Mouse (Mus musculus): Measurements from ENCODE around the gene Sema4d.

Gene Sema4d

GRCm38 (mm10) chr13:51720556-51720955 lies 73.0 kb downstream of the Sema4d start:
- DNase-seq, result no peak

DNA sequence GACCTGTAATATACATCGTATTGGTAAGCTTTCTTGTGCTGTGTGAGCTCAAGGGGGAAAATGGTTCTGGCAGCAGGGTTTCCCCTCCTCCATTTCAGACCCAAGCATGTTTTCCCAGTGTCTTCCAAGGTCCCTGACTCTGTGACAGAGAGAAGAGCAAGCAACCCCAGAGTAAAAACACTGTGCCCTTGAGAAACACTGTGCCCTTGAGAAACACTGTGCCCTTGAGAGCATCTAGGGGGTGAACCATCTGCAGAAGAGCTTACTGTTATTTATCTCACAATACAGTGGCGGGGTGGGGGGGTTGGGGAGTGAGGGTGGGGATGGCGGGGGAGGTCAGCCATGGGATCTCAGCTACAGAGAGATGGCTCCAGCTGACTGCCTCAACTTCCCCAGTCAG lies 74.3 kb downstream of the Sema4d start:
- DNase-seq, result no peak

DNA sequence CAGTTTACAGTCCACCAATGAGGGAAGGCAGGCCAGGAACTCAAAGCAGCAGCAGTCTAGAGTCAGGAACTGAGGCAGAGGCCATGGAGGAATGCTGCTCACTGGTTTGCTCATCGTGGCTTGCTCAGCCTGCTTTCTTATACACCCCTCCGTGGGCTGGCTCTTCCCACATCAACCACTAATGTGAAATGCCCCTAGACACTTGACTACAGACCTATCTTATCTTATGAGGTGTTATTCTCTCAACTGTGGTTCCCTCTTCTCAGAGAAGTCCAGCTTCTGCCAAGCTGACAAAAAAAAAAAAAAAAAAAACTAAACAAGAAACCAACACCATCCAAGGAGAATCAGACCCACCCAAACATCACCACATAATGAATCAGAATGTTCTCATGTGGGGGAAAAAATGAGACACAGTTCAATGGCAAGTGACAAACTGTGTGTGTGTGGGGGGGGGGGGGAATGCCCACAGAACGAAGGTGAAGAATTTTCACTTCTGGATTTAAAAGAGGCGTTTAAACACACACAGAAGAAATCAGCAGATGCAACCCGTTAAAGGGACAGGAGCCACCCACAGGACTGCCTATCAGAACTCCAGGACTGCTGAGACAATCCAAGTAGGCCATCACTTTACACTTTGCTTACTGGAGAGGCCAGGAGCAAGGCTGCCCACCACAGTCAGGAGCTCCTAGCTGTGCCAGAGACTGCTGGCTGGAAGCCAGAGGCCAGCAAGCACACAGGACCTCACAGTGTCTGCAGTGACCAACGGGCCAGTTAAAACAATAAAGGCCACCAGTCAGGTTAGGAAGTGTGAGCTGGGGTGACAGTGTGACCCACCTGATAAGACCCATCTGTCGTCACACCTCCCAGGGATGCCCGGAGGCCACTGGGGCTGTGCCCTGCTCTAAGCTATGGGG lies 76.9 kb downstream of the Sema4d start:
- no peak for DNase-seq

GRCm38 (mm10) chr13:51712022-51712421 lies 81.5 kb downstream of the Sema4d start:
- DNase-seq, result no peak

GRCm38 (mm10) chr13:51710738-51711137 lies 82.8 kb downstream of the Sema4d start:
- DNase-seq, result no peak

DNA sequence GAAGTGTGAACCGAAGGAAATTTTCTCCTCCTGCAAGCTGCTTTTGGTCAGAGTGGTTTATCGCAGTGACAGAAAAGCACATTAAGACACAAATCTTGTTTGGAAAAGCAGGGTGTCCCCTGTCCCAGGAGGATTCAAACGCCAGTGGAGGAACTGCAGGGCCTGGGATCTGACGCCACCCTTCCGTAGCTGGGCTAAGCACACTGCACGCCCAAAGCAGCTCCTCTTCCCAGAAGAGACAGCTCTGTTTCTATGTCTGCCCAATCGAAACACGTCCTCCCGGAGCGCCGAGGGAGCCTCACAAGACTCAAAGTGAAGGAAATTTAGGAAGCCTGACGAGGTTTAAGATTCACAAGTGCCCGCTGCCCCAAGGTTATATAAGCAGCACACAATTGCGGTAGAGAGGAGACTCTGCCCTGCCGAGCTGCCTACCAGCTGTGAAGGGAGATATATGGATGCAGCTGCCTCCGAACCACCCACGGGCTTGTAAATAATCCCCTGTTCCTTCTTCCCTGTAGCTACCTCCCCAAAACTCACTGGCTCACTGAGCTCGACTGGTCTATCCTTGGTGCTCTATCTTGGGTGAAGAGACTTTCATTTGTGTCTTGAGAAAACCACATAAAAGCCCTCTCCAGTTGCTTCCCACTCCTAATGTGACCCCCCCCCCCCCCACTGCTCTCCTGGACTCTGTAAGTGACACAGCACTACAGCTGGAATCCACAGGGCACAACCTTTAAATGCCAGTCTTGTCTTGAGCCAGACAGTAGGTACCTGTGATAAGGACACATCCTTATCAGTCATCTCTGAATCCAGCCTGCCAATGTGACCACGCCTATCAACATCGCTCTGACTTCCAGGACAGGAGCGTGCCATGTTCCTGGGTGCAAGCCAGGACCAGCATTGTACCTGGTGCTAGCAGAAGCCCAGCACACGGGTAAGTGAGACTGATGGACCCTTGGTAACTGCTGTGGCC lies 87.4 kb downstream of the Sema4d start:
- DNase-seq, result no peak

- DNase-seq, result no peak
These were observed 89.7 kb downstream of the Sema4d start for GRCm38 (mm10) chr13:51703893-51704292.

DNA sequence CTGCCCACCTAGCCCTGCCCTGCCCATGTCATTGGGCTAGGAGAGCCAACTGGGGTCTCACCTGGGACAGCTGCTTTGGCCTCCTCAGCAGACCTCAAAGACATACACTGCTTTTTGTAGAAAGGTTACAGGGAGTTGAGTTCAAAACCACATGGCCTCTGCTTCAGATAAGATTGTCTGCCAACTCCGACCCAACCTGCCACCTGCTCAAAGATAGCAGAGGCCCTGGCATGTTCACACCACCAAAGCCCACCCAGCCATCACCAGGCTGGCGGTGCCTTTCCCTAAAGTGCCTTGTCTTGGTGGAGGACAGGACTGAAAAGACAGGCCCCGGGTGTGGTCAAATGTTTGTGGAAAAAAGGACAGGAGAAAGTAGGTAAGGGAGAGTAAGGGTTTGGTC lies 95.2 kb downstream of the Sema4d start:
- DNase-seq, result no peak

DNA sequence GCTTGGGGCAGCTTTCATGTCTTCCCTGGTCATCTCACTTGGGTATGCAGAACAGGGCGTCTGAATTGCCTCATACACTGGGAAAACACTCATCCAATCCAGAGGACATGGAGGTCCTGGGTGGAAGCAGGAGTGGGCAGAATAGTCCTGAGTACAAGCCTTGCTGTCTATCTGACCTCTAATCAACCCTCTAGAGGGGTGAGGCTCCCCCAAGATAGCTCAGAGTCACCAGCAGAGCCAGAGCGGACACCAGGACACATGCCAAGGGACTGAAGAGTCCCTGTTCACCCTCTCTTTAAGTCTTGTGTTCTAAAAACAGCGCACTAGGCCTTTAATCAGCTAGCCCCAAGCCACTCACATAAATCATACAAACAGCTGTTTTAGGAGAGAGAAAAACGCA lies 95.7 kb downstream of the Sema4d start:
- DNase-seq, result no peak

GRCm38 (mm10) chr13:51697455-51697854 lies 96.1 kb downstream of the Sema4d start:
- DNase-seq, result no peak

DNA sequence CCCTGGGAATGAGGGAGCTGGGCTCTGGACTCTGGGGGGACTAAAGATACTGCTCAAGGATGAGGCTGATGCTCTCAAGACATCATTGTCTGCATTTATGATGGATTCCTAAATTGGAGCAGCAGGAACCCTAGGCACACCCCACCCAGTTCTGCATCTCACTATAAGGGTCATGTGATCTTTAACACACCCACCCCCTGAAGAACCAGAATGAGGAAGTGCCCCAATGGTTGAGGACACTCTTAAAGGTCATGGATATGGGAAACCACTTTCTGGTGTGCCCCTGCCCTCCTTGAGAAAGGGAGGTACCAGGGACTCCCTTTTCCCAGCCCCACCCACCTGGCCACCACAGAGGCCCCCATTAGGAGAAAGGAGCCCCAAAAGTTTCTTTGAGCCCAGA lies 97.1 kb downstream of the Sema4d start:
- DNase-seq, result no peak

- DNase-seq, result no peak
These were observed 104.9 kb downstream of the Sema4d start for GRCm38 (mm10) chr13:51688688-51689087.

DNA sequence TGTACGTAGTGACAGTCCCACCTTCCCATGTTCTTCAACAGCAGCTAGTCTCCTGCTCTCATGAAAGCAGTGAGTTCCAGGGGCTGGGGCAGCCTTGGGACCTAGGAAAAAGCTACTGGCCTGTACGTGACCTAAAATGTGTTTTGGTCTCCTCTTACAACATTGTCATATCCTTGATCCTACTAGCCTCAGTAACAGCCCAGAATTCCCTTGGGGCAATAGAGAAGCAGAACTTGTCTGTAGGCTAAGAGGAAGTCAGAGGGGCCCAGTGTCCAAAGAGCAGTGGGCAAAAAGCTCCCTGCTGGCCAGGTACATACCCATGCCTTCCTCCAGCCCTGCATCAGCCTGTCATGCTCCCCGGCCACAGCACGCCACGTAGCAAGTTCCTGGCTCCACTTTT lies 106.6 kb downstream of the Sema4d start:
- DNase-seq, result no peak

DNA sequence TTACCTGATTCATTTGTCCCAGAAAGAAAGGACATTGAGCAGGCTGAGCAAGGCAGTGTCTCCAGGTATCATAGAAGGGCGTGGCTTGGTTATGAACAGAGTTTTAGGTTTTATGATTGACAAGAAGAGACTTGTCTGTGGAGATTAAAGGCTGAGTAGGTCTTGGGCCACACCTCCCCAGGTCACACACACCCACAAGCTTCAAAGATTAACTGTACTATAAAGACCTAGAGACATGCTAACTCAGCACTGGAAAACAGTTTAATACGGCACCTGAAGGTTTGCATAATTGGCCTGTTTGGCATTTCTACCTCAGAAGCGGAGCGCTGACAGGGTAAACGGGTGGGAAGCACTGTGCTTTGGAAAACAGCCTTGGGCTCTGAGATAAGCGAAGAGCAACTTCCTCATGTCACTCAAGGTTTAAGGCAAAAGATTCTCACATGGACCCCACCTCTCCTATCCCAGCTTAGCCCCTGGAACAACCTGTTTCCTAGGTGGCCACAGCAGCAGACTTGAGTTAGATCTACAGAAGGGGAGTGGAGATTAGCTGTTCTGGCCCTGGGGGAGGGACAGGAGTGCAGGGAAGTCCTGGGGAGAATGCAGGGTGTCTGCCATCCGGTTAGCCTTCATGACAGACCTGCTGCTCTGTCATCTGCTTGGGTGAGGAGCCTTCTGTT lies 108.1 kb downstream of the Sema4d start:
- peak; percentile 65 to 72 for DNase-seq

DNA sequence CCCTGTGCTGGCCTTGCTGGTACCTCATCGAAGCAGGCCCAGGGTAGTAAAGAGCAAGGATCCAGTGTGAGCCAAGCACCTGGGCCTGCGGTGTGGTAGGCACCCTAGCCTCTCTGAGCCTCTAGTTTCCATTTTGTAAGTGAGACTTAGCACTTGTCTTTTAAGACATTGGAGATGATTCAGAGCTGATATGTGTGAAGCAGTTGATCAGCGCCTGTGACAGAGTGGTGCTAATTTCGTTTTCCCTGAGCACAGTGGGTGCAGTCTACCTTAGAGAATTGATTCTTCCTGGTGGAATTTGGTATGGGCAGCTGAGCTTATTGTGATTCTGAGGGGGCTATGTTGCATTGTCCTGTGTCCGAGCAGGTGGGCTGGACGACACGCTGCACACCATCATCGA lies 111.9 kb downstream of the Sema4d start:
- DNase-seq, result no peak

GRCm38 (mm10) chr13:51681076-51681475 lies 112.5 kb downstream of the Sema4d start:
- DNase-seq, result no peak

DNA sequence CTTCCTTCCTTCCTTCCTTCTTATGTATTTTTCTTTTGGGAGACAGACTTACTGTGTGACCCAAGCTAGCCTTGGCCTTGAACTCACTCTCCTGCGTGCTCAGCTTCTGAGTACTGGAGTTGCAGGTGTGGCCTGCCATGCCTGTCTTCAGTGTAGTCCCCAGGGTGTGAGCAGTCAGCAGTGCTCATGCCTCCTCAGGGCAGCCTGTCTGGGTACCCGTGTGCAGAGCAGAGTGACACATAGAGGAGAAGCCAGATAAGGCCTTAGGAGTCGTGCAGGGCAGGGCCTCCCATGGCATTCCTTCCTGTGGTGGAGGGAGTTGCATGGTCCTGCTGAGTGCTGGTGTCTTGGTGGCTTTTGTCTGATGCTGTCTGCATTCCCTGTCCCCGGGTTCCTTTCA lies 114.2 kb downstream of the Sema4d start:
- no peak for DNase-seq

- DNase-seq, result no peak
These were observed 114.9 kb downstream of the Sema4d start for GRCm38 (mm10) chr13:51678687-51679086.

DNA sequence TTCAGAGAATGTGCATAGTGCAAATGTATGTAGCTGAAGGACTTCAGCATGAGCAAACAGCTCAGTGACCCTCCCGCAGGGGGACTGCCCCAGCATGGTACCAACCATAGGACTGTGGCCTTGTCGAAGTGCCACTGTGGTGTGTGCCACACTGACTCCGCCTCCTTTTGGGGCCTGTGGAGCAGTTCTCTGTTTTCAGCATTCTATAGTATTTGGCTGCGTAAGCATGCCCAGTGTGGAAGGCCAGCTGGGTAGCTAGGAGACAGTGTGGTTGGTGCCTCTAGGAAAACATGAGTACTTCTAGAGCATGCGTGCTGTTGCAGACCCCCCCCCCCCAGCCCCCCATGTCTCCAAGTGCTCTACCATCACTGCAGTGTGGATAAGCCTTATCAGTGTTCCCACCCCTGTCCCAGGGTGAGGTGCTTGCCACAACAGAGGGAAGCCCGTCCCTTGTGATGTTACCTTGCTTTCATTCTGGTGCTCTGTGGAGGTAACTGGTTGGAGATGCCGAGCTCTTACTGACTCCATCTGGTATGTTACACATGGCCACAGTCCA lies 115.8 kb downstream of the Sema4d start:
- DNase-seq, result no peak

DNA sequence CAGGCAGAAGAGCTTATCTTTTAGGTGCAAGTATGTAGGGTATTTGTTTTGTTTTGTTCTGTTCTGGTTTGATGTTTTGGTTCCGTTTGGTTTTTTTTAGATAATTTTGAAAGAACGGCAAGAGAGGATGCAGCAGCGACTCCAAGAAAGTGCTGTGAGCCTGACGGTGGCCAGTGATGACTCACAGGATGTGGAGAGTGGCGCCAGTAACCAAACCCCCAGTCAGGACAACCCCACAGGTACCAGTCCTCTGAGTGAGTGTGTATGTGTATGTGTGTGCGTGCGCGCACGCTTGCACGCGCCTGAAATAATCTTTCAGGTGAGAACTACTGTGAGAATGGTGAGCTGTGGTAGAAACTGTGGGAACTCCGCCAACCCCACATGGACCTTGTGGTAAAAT lies 116.5 kb downstream of the Sema4d start:
- no peak for DNase-seq

- DNase-seq, result no peak
These were observed 116.9 kb downstream of the Sema4d start for GRCm38 (mm10) chr13:51676641-51677040.

DNA sequence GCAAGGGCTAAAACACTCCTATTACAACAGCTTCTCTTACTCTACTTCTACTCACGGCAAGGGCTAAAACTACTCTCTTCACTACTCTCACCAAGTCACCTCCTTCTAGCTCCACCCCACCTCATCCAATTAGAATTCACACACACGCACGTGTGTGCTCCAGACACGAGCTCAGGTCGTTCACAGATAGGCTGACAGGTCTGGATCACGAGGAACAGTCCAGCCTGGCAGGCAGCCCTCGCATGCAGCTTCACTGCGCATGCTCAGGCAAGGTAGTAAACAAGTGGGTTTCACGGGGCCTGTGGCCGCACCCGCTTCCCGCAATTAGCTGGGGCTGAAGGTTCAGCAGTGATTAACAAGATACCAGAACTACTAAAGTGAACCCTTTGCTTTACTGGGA lies 125.4 kb downstream of the Sema4d start:
- DNase-seq, result peak; percentile 55 to 65

GRCm38 (mm10) chr13:51663561-51663960 lies 130.0 kb downstream of the Sema4d start:
- DNase-seq, result peak; percentile 46 to 76
